Mouse (Mus musculus): ENCODE results near the gene Ccne1.
"Not testable (repeated sequence)": the region's sequence is repeated elsewhere in the genome, so short reads cannot be mapped to it uniquely, and the experiment has no call there.

DNA sequence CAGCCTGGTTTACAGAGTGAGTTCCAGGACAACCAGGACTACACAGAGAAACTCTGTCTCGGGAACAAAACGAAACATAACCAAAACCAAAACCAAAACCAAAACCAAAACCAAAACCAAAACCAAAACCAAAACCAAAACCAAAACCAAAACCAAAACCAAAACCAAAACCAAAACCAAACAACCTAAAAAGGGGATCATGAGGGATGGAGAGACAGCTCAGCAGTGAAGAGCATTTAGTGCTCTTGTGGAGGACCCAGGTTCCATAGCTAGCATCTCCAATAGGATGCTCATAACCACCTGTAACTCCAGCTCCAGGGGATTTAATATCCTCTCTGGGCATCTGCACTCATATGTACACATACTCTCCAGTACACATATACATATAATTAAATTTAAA, 16.8 kb upstream of the Ccne1 start:
- TF ChIP-seq CTCF (IDR thresholded peaks at IDR 0.05; ENCODE audit: control insufficient read depth, insufficient read depth, low read length); POLR2A (IDR thresholded peaks at IDR 0.05; ENCODE audit: borderline replicate concordance, control insufficient read depth, low read depth, low read length): not testable (repeated sequence)
